Mouse (Mus musculus) lung, postnatal 10 days (tissue): Measurements from ENCODE around the gene Tnfrsf18.
A peak's percentile ranks its signal among the peaks of the same experiment; 100 is the strongest.

ENCODE experiments used
- DNase-seq: peaks from one replicate; pipeline ENCODE4 v3.0.0; 2021

Tnfrsf18 gene

GRCm38 (mm10) chr4:156077499-156078301 is 51.7 kb downstream of the Tnfrsf18 start:
- peak; percentile 83 for DNase-seq
